Mouse (Mus musculus) neural tube, embryonic 14.5 days (tissue): ENCODE data around the gene Igsf6. TPM values are rescaled to one million over a fixed set of nuclear protein-coding genes. Genes with fewer than 3 reads are reported as not detected.

Experiments used
- ATAC-seq: fragments of 200-750 bp; cut with Nextera tagmentation; 2 replicates; pipeline ENCODE4 v1.8.0; 2017; ENCODE audit warnings: low read depth, mild to moderate bottlenecking, moderate TSS enrichment, moderate library complexity
- H3K27ac ChIP-seq: fragments of 300-500 bp; sonication (generic); 2 replicates; pipeline ENCODE4 v1.5.1; 2014; ENCODE audit warnings: low read depth, mild to moderate bottlenecking, control low read depth, low read length, moderate library complexity, mixed read lengths
- H3K27me3 ChIP-seq: fragments of 300-500 bp; sonication (generic); 2 replicates; pipeline ENCODE4 v1.6.1; 2014; ENCODE audit warnings: low read length; ENCODE audit not compliant: control insufficient read depth, insufficient read depth
- H3K36me3 ChIP-seq: fragments of 300-500 bp; sonication (generic); 2 replicates; pipeline ENCODE4 v1.6.1; 2014; ENCODE audit warnings: low read length, mixed read lengths; ENCODE audit not compliant: control insufficient read depth, insufficient read depth
- H3K4me1 ChIP-seq: fragments of 300-500 bp; sonication (generic); 2 replicates; pipeline ENCODE4 v1.6.1; 2014; ENCODE audit warnings: low read length; ENCODE audit not compliant: control insufficient read depth, insufficient read depth
- H3K4me2 ChIP-seq: fragments of 300-500 bp; sonication (generic); 2 replicates; pipeline ENCODE4 v1.6.1; 2014; ENCODE audit warnings: mild to moderate bottlenecking, low read depth, low read length, control low read depth
- H3K4me3 ChIP-seq: fragments of 300-500 bp; sonication (generic); 2 replicates; pipeline ENCODE4 v1.5.1; 2014; ENCODE audit warnings: low read depth, low read length, control low read depth, mixed read lengths
- H3K9ac ChIP-seq: fragments of 300-500 bp; sonication (generic); replicated peaks from 2 replicates; pipeline ENCODE4 v1.6.1; 2014; ENCODE audit warnings: low read depth, mild to moderate bottlenecking, control low read depth, low read length, mixed read lengths
- H3K9me3 ChIP-seq: fragments of 300-500 bp; sonication (generic); 2 replicates; pipeline ENCODE4 v1.6.1; 2016; ENCODE audit warnings: low read length; ENCODE audit not compliant: control insufficient read depth
- WGBS: fragments of 180-500 bp; shearing (Covaris S2); extraction: QIAGEN DNeasy Blood & Tissue Kit; methylation state at CpG from one replicate; pipeline ENCODE4 v1.1.7; 2014; 5-methylcytosine and 5-hydroxymethylcytosine counted together
- polyA plus RNA-seq: library from polyadenylated mRNA; unstranded; fragments of >200 nt; fragmentation: Nextera tagmentation; extraction: Ambion mirVana; gene quantifications from 2 replicates; pipeline ENCODE4 v1.2.1, GENCODE M21; 2014

The Igsf6 gene
- polyA plus RNA-seq, 1 experiment from 2014 or later = 0.87 TPM

DNA sequence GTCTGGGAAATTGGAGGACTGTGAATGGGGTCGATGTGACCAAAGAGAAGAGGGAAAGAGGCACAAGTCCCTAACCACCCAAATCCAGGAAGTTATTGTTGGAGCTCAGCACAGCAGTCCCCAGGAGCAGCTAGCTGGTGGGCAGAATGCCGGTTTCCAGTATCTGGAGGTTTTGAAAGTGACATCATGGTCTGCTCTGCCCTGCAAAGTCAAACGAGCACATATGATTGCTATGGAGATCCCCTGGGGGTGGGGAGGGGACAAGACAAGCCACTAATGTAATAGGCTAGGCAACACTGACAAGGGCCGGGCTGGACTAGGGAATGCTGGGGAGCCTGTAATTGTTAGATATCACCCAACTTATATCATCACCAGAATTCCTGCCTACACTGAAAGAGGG lies 11.1 kb upstream of the Igsf6 start:
- 21% methylated on average over 4 of the region's 4 CpGs for WGBS
- Histone ChIP-seq H3K27ac (no peak overlapping the region), H3K27me3 (no peaks in the 10 kb centered on the region), H3K4me2 (no peak overlapping the region), H3K9me3 (no peaks in the 10 kb centered on the region), H3K4me3 (no peak overlapping the region), H3K9ac (no peak overlapping the region), H3K4me1 (0 out of 2 replicates have a peak, but pooled peaks cover 2% of the 10 kb centered on the region), H3K36me3 (no peaks in the 10 kb centered on the region)
- ATAC-seq = no peak

DNA sequence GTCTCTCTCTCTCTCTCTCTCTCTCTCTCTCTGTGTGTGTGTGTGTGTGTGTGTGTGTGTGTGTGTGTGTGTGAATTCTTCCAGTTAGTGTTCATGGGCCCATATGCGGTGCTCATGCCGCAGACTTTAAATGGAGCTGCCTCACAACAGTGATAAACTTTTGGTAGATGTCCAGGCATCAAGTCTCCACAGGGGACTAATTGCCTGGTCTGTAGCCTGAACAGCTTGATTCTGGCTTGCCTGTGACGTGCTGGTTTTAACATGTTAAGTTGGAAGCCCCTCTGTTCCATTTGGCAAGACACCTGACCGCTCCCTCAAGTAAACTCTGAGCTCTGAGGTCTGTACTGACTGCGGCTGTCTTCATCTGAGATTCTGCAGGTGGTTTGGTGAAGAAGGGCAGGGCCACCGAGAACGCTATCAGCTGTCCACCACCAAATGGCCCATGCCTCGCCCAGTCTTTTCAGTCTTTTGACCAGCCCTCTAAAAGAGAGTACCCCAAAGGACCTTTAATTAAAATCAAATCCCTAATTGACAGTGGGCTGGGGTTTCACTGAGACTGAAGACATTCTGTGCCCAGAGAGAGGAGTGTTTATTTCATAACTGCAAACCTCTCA lies 10.6 kb upstream of the Igsf6 start:
- no peak overlapping the region for H3K4me3 ChIP-seq
- ATAC-seq = no peak
- WGBS = 61% methylated on average over 8 of the region's 8 CpGs

GRCm38 (mm10) chr7:121082949-121083513 lies 8.7 kb upstream of the Igsf6 start:
- Histone ChIP-seq H3K9ac (no peak overlapping the region), H3K27me3 (no peaks in the 10 kb centered on the region), H3K9me3 (no peaks in the 10 kb centered on the region), H3K36me3 (no peaks in the 10 kb centered on the region), H3K4me1 (0 out of 2 replicates have a peak, but pooled peaks cover 2% of the 10 kb centered on the region), H3K4me2 (no peak overlapping the region), H3K27ac (no peak overlapping the region), H3K4me3 (no peak overlapping the region)
- ATAC-seq = peak; percentile 74
- WGBS = 63% methylated on average over 9 of the region's 9 CpGs

More for the DNA sequence above, 10.6 kb upstream of the Igsf6 start:
- H3K9ac ChIP-seq = no peak overlapping the region
- no peaks in the 10 kb centered on the region for H3K27me3 ChIP-seq
- H3K27ac ChIP-seq = no peak overlapping the region
- H3K9me3 ChIP-seq = no peaks in the 10 kb centered on the region
- H3K4me2 ChIP-seq = no peak overlapping the region
- 0 out of 2 replicates have a peak, but pooled peaks cover 2% of the 10 kb centered on the region for H3K4me1 ChIP-seq
- H3K36me3 ChIP-seq = no peaks in the 10 kb centered on the region

- WGBS = 83% methylated on average over 2 of the region's 2 CpGs
- Histone ChIP-seq H3K9me3 (no peaks in the 10 kb centered on the region), H3K9ac (no peak overlapping the region), H3K27me3 (no peaks in the 10 kb centered on the region), H3K4me1 (0 out of 2 replicates have a peak, but pooled peaks cover 2% of the 10 kb centered on the region), H3K4me3 (no peak overlapping the region), H3K4me2 (no peak overlapping the region), H3K36me3 (0 out of 2 replicates have a peak, but pooled peaks cover 5% of the 10 kb centered on the region), H3K27ac (no peak overlapping the region)
- ATAC-seq = no peak
These were observed 7.4 kb upstream of the Igsf6 start for GRCm38 (mm10) chr7:121081816-121082215.

GRCm38 (mm10) chr7:121081350-121081749 lies 7.0 kb upstream of the Igsf6 start, which contains the start of gene Otoa:
Gene Otoa (plus strand): TSS chr7:121081650.
- no peak within 1 kb of the TSS for H3K4me3 ChIP-seq
- H3K27ac ChIP-seq = no peak within 1 kb of the TSS
- no peak for ATAC-seq
- no peak within 1 kb of the TSS for H3K9ac ChIP-seq
- 90% methylated on average over 4 of the region's 4 CpGs for WGBS
- no peaks in the 10 kb centered on the region for H3K27me3 ChIP-seq
- no peaks in the 10 kb centered on the region for H3K9me3 ChIP-seq
- no peak within 1 kb of the TSS for H3K4me2 ChIP-seq
- H3K36me3 ChIP-seq = 0 out of 2 replicates have a peak, but pooled peaks cover 8% of the 10 kb centered on the region
- 0 out of 2 replicates have a peak, but pooled peaks cover 2% of the 10 kb centered on the region for H3K4me1 ChIP-seq

DNA sequence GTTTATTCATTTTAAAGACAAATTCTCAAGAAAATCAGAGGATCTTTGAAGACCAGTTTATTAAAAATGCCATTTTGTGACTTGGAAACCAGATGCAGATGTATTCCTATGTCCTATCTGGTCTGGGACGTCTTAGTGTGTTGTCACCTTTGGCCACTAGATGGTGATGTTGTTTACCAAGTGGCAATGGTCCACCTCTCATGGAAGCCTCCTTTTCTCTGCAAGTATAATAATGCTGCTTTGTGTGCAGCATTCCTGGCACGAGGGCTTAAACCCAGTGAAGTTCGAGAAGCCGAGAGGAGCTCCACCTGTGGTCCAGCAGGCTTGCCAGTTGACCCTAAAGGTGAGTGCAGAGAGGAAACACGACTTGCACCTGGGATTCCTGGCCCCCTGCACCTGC lies 3.5 kb upstream of the Igsf6 start:
- H3K9ac ChIP-seq = no peak overlapping the region
- no peak overlapping the region for H3K4me3 ChIP-seq
- 12% methylated on average over 5 of the region's 5 CpGs for WGBS
- H3K9me3 ChIP-seq = no peaks in the 10 kb centered on the region
- H3K4me2 ChIP-seq = no peak overlapping the region
- H3K4me1 ChIP-seq = no peaks in the 10 kb centered on the region
- no peak overlapping the region for H3K27ac ChIP-seq
- ATAC-seq = peak; percentile 91
- no peaks in the 10 kb centered on the region for H3K27me3 ChIP-seq
- peaks cover 12% of the 10 kb centered on the region; the same call in 1 of the 2 replicates for H3K36me3 ChIP-seq

- ATAC-seq = peak; percentile 41; the same call in 1 of the 2 replicates
- Histone ChIP-seq H3K4me2 (no peak overlapping the region), H3K9ac (no peak overlapping the region), H3K9me3 (no peaks in the 10 kb centered on the region), H3K4me1 (no peaks in the 10 kb centered on the region), H3K27me3 (no peaks in the 10 kb centered on the region), H3K36me3 (peaks cover 12% of the 10 kb centered on the region; the same call in 1 of the 2 replicates), H3K4me3 (no peak overlapping the region), H3K27ac (no peak overlapping the region)
- WGBS = 96% methylated on average over 6 of the region's 6 CpGs
These were observed 2.9 kb upstream of the Igsf6 start for GRCm38 (mm10) chr7:121077311-121077710.

DNA sequence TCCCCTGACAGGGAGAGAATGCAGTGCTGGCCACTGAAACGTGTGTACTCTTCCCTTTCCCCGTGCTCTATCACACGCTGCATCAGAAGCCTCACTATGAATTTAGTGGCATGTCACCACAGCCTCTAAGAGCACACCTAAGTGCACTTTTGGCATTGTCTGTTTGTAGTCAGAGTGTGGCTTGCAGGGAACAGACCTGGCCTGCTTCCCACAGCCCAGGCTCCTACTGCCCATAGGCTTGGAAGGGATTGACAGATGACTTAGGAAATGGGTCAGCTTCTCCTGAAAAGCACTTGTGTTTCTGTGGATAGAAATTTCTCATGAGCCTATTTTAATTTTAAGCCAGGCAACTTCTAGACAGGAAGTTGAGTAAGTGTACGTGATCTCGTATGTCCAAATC lies 1.0 kb upstream of the Igsf6 start:
- no peak overlapping the region for H3K9ac ChIP-seq
- 94% methylated on average over 5 of the region's 5 CpGs for WGBS
- no peak overlapping the region for H3K4me2 ChIP-seq
- no peak overlapping the region for H3K4me3 ChIP-seq
- no peaks in the 10 kb centered on the region for H3K4me1 ChIP-seq
- H3K9me3 ChIP-seq = no peaks in the 10 kb centered on the region
- no peak overlapping the region for H3K27ac ChIP-seq
- no peaks in the 10 kb centered on the region for H3K27me3 ChIP-seq
- ATAC-seq = no peak
- H3K36me3 ChIP-seq = peaks cover 12% of the 10 kb centered on the region; the same call in 1 of the 2 replicates

GRCm38 (mm10) chr7:121074801-121075400 lies 529 bp upstream of the Igsf6 start:
- Histone ChIP-seq H3K4me3 (no peak overlapping the region), H3K4me1 (no peaks in the 10 kb centered on the region), H3K9ac (no peak overlapping the region), H3K27me3 (no peaks in the 10 kb centered on the region), H3K4me2 (no peak overlapping the region), H3K9me3 (no peaks in the 10 kb centered on the region), H3K27ac (no peak overlapping the region), H3K36me3 (peaks cover 12% of the 10 kb centered on the region; the same call in 1 of the 2 replicates)
- no peak for ATAC-seq
- WGBS = 88% methylated on average over 6 of the region's 6 CpGs
